Mouse (Mus musculus) kidney, embryonic 14.5 days (tissue): ENCODE data around the gene Gpn3. TPM values are rescaled to one million over a fixed set of nuclear protein-coding genes. Genes with fewer than 3 reads are reported as not detected.
"Not testable (repeated sequence)": the region's sequence is repeated elsewhere in the genome, so short reads cannot be mapped to it uniquely, and the experiment has no call there.

ENCODE experiments used
- ATAC-seq: fragments of 200-750 bp; cut with Nextera tagmentation; 2 replicates; pipeline ENCODE4 v1.8.0; 2017; ENCODE audit warnings: moderate number of reproducible peaks, mild to moderate bottlenecking, moderate TSS enrichment, moderate library complexity; ENCODE audit not compliant: low FRiP score, low TSS enrichment
- H3K27ac ChIP-seq: fragments of 300-500 bp; sonication (generic); 2 replicates; pipeline ENCODE4 v1.5.1; 2014; ENCODE audit warnings: low read depth, mild to moderate bottlenecking, low read length, moderate library complexity, mixed read lengths
- H3K27me3 ChIP-seq: fragments of 300-500 bp; sonication (generic); 2 replicates; pipeline ENCODE4 v1.6.1; 2014; ENCODE audit warnings: mild to moderate bottlenecking, low read length; ENCODE audit not compliant: control insufficient read depth, insufficient read depth
- H3K36me3 ChIP-seq: fragments of 300-500 bp; sonication (generic); 2 replicates; pipeline ENCODE4 v1.6.1; 2014; ENCODE audit warnings: low read length, mixed read lengths; ENCODE audit not compliant: control insufficient read depth, insufficient read depth
- H3K4me1 ChIP-seq: fragments of 300-500 bp; sonication (generic); 2 replicates; pipeline ENCODE4 v1.6.1; 2014; ENCODE audit warnings: low read length, mixed read lengths; ENCODE audit not compliant: control insufficient read depth, insufficient read depth
- H3K4me2 ChIP-seq: fragments of 300-500 bp; sonication (generic); replicated peaks from 2 replicates; pipeline ENCODE4 v1.6.1; 2014; ENCODE audit warnings: low read depth, mild to moderate bottlenecking, low read length
- H3K4me3 ChIP-seq: fragments of 300-500 bp; sonication (generic); 2 replicates; pipeline ENCODE4 v1.5.1; 2014; ENCODE audit warnings: mild to moderate bottlenecking, low read length
- H3K9ac ChIP-seq: fragments of 300-500 bp; sonication (generic); 2 replicates; pipeline ENCODE4 v1.6.1; 2014; ENCODE audit warnings: low read depth, mild to moderate bottlenecking, low read length, moderate library complexity
- H3K9me3 ChIP-seq: fragments of 300-500 bp; sonication (generic); 2 replicates; pipeline ENCODE4 v1.6.1; 2016; ENCODE audit warnings: low read length; ENCODE audit not compliant: control insufficient read depth
- WGBS: fragments of 180-500 bp; shearing (Covaris S2); extraction: QIAGEN DNeasy Blood & Tissue Kit; methylation state at CpG from one replicate; pipeline ENCODE4 v1.1.7; 2014; 5-methylcytosine and 5-hydroxymethylcytosine counted together
- polyA plus RNA-seq: library from polyadenylated mRNA; unstranded; fragments of >200 nt; fragmentation: Nextera tagmentation; extraction: Ambion mirVana; gene quantifications from 2 replicates; pipeline ENCODE4 v1.2.1, GENCODE M21; 2014

The Gpn3 gene
- polyA plus RNA-seq, 1 experiment from 2014 or later: 82.6 TPM

DNA sequence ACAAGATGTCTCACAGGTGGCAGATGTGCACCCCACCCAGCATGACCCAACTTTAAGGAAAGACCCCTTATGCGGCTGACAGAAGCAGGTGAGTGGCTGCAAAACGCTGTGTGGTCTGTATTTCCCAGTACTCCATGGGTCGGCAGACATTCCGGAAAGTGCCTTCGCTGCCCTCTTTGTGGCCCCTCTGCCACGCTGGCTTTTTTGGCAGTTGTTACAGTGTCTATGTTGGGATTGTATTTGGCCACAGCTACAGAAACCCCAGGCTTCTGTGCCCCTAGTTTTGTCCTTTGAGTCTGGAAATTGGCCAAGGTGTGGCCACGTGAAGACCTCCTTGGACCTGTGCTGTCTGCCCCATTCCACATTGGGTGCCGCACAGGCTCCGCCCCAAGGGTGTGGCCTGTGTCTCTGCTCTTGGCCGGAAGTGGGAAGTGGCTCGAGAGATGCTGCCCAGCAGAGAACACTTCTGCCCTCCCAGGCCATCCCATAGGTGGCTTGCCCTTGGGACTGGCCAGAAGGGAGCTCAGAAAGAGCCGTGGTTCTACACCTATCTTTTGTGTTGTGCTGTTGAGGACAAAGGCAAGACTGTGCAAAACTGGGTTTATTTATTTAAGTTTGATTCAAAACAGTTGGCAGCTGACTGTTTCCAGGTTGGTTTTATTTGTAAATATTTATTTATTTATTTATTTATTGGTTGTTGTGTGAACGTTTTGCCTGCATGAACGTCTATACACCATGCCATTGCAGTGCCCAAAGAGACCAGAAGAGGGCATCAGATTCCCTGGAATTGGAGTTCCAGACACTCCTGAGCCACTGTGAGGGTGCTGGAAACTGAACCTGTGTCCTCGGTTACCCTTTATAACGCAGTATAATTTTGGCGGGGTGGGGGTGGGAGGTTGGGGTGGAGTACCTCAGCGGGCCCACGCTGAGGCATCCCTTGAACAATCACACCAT is 38.3 kb downstream of the Gpn3 start:
- Histone ChIP-seq H3K27ac (no peak overlapping the region), H3K4me2 (no peak overlapping the region), H3K9me3 (0 out of 2 replicates have a peak, but pooled peaks cover 3% of the 10 kb centered on the region), H3K27me3 (no peaks in the 10 kb centered on the region), H3K9ac (no peak overlapping the region), H3K36me3 (peaks cover 25% of the 10 kb centered on the region), H3K4me1 (no peaks in the 10 kb centered on the region), H3K4me3 (no peak overlapping the region)
- WGBS: 88% methylated on average over 19 of the region's 19 CpGs
- no peak for ATAC-seq

DNA sequence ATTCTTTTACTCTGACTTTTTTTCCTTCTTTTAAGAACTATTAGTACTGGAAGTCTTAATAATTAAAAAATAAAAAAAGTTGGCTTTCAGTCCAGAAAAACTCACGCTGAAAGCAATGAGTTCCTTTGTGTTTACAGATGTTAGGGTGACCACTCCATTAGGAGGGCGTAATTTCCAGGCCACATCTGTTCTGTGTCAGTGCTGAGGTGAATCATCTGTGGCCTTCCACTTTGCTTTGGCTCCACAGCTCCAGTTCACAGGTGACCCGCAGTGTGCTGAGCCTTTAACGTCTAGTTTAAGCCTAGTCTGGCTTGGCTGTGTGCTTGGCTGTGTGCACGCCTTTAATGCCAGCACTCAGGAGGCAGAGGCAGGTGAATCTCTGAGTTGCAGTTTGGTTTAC is 40.2 kb downstream of the Gpn3 start:
- no peak overlapping the region for H3K27ac ChIP-seq
- 71% methylated on average over 5 of the region's 5 CpGs for WGBS
- no peak overlapping the region for H3K9ac ChIP-seq
- no peak for ATAC-seq
- no peaks in the 10 kb centered on the region for H3K4me1 ChIP-seq
- no peaks in the 10 kb centered on the region for H3K27me3 ChIP-seq
- H3K36me3 ChIP-seq: peaks cover 7% of the 10 kb centered on the region; the same call in 1 of the 2 replicates
- no peaks in the 10 kb centered on the region for H3K9me3 ChIP-seq
- H3K4me3 ChIP-seq: no peak overlapping the region
- H3K4me2 ChIP-seq: no peak overlapping the region

DNA sequence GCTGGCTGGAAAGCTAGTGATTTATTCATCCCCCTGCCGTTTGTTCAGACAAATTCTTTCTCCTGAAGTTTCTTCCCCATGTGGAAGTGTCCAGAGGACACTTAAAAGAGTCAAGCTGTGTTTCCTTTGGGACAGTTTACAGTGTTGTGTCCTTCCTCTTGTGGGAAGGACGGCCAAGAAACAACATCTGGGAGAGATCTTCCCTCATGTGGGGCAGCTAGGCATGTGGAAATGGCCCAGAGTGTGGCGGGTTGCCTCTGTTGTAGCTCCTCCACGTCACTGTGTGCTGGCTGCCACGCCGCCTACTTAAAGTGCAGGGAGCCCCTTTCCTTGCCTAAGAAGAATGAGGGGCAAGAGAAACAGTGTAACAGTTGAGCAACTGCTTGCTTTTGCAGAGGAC is 41.1 kb downstream of the Gpn3 start:
- H3K9ac ChIP-seq: no peak overlapping the region
- no peak overlapping the region for H3K4me2 ChIP-seq
- H3K27me3 ChIP-seq: no peaks in the 10 kb centered on the region
- H3K36me3 ChIP-seq: no peaks in the 10 kb centered on the region
- WGBS: 33% methylated on average over 6 of the region's 6 CpGs
- H3K9me3 ChIP-seq: no peaks in the 10 kb centered on the region
- ATAC-seq: no peak
- H3K27ac ChIP-seq: no peak overlapping the region
- no peak overlapping the region for H3K4me3 ChIP-seq
- H3K4me1 ChIP-seq: no peaks in the 10 kb centered on the region

DNA sequence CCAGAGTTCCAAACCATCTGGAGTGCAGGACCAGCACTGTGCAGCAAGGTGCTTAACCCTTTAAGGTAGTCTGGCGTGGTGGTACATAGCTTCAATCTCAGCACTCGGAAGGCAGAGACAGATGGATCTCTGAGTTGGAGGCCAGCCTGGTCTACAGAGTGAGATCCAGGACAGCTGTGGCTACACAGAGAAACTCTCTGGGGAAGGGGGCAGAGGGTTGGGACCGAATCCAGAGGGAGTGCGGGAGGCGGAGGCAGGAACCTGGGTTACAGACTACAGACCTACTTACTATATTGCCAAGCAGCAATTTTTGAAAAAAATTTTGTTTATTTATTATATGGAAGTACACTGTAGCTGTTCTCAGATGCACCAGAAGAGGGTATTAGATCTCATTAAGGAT is 42.7 kb downstream of the Gpn3 start:
- 86% methylated on average over 5 of the region's 5 CpGs for WGBS
- H3K36me3 ChIP-seq: no peaks in the 10 kb centered on the region

DNA sequence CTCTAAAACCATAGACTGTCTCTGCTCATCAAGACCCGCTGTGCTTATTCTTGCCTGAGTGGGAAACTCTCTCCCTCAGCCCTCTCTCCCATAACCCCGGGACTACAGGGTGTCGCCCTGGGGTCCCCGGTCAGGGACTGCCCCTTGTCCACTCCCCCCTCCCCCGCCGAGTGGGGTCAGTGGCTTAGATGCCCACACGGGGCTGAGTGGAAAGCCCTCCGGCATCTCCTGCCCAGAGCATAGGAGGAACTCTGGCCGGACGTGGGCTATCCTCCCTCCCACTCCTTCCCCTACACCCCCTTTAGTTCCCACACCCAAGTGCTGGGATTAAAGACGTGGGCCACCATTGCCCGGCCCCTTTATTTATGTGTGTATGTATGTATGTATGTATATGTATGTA is 43.8 kb downstream of the Gpn3 start:
- H3K27ac ChIP-seq: no peak overlapping the region
- no peaks in the 10 kb centered on the region for H3K27me3 ChIP-seq
- H3K9me3 ChIP-seq: no peaks in the 10 kb centered on the region
- H3K36me3 ChIP-seq: no peaks in the 10 kb centered on the region
- WGBS: 83% methylated on average over 12 of the region's 12 CpGs
- no peak for ATAC-seq
- H3K4me1 ChIP-seq: no peaks in the 10 kb centered on the region
- no peak overlapping the region for H3K4me3 ChIP-seq
- H3K9ac ChIP-seq: no peak overlapping the region
- H3K4me2 ChIP-seq: no peak overlapping the region

More for the DNA sequence above, 42.7 kb downstream of the Gpn3 start:
- ATAC-seq: no peak
- Histone ChIP-seq H3K4me1 (no peaks in the 10 kb centered on the region), H3K4me2 (no peak overlapping the region), H3K27me3 (no peaks in the 10 kb centered on the region), H3K9ac (no peak overlapping the region), H3K9me3 (no peaks in the 10 kb centered on the region), H3K27ac (no peak overlapping the region), H3K4me3 (no peak overlapping the region)

DNA sequence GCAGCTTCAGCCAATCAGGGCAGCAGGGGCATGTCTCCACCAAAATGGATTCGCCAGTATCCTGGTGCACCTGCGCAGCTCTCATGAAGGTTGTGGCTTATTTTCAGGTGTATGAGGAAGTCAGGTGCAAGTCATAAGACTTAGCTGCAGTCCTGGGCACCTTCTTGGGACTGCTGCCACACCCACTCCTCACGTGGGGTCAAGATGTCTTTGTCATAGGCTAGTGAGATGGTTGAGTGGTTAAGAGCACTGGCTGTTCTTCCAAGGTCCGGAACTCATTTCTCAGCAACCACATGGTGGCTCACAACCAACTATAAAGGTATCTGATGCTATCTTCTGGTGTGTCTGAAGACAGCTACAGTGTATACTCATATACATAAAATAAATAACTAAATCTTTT is 49.0 kb downstream of the Gpn3 start:
- H3K9ac ChIP-seq, H3K27me3 ChIP-seq, H3K9me3 ChIP-seq, H3K4me3 ChIP-seq, H3K4me2 ChIP-seq, H3K27ac ChIP-seq, H3K36me3 ChIP-seq, ATAC-seq: not testable (repeated sequence)
- H3K4me1 ChIP-seq: peaks cover 16% of the 10 kb centered on the region
- WGBS: 59% methylated on average over 4 of the region's 4 CpGs

DNA sequence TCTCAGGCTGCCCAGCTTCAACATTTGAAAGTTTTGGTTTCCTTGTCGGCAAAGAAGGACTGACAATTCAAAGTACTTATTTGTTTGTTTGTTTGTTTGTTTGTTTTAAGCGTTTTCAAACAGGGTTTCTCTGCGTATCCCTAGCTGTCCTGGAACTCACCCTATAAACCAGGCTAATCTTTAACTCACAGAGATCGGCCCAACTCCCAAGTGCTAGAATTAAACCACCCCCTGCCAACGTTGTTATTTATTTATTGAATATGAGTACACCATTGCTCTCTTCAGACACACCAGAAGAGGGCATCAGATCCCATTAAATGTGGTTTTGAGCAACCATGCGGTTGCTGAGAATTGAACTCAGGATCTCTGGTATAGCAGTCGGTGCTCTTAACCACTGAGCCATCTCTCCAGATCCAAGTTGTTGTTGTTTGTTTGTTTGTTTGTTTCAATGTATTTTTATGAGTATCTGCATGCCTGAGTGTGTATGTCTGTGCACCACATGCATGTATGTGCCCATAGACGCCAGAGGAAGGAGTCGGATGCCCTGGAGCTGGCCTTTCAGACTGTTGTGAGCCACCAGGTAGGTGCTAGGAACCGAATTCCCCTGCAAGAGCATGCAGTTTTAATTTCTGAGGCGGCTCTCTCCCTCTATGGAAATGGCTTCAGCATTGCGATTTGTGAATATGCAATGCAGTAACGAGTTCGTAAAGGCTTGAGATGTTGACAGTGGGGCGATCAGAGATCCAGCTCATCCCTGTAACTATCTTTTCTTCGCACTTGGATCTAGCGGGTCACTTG is 49.8 kb downstream of the Gpn3 start, which contains the start of gene Anapc7:
Gene Anapc7, plus strand, starts transcription at position 423 of the 798 bp plus-strand sequence.
- H3K9me3 ChIP-seq: no peaks in the 10 kb centered on the region
- 22% methylated on average over 17 of the region's 17 CpGs for WGBS
- H3K36me3 ChIP-seq: no peaks in the 10 kb centered on the region
- no peaks in the 10 kb centered on the region for H3K27me3 ChIP-seq
- H3K9ac ChIP-seq: peak within 1 kb of the TSS; percentile 85
- H3K27ac ChIP-seq: peak within 1 kb of the TSS; percentile 81
- peak; percentile 61 for ATAC-seq
- peak within 1 kb of the TSS; percentile 89 for H3K4me2 ChIP-seq
- H3K4me3 ChIP-seq: peak within 1 kb of the TSS; percentile 79
- peaks cover 16% of the 10 kb centered on the region for H3K4me1 ChIP-seq

DNA sequence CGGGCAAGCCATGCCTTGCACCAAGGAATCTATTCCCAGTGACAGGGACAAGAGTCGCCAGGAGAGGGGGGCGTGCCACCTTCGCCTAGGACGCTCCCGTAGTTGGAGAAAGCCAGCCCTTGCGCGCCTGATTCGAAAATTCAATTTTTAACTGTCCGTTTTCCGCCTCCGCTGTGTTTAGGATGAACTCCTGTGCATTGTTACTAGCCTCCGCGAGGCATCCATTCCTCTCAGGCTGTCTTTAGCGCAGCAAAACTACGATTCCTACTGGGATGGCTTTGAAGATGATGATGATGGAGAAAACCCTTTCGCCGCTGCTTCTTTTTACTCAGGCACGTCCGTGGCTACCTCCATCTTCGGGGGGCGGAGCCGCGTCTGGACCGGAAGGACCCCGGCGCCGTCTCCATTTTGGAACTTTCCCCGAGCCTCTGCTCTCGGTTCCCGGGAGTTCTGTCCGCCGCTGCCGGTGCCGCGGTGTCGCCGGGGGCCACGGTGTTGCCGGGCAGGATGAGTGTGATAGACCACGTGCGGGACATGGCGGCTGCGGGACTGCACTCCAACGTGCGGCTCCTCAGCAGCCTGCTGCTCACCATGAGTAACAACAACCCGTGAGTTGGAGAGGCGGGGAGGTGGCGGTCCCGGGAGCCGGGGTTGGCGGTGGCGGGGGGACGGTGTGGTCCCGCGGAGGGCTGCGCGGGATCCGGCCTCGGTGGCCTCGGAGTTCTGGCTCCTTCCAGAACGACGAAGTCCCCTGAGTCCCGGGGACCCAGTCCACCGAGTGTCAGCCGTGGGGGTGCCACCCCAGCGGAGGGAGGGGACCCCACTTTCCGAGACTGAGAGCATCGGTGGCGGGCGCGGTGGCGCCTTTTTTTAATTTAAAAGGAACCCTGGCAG is 50.6 kb downstream of the Gpn3 start:
- H3K4me1 ChIP-seq: peaks cover 16% of the 10 kb centered on the region
- H3K9me3 ChIP-seq: no peaks in the 10 kb centered on the region
- peak overlapping the region; percentile 89 for H3K4me2 ChIP-seq
- peak overlapping the region; percentile 85 for H3K9ac ChIP-seq
- H3K36me3 ChIP-seq: no peaks in the 10 kb centered on the region
- ATAC-seq: peak; percentile 93
- peak overlapping the region; percentile 81 for H3K27ac ChIP-seq
- WGBS: under 1% methylated on average over 72 of the region's 73 CpGs
- H3K4me3 ChIP-seq: peak overlapping the region; percentile 79
- no peaks in the 10 kb centered on the region for H3K27me3 ChIP-seq
